Mouse (Mus musculus): ENCODE data around the gene Cdc25a. TPM values are rescaled to one million over a fixed set of nuclear protein-coding genes. Genes with fewer than 3 reads are reported as not detected.

Gene Cdc25a
- polyA plus RNA-seq, 1 experiment from 2014 or later, result 25.0 TPM

DNA sequence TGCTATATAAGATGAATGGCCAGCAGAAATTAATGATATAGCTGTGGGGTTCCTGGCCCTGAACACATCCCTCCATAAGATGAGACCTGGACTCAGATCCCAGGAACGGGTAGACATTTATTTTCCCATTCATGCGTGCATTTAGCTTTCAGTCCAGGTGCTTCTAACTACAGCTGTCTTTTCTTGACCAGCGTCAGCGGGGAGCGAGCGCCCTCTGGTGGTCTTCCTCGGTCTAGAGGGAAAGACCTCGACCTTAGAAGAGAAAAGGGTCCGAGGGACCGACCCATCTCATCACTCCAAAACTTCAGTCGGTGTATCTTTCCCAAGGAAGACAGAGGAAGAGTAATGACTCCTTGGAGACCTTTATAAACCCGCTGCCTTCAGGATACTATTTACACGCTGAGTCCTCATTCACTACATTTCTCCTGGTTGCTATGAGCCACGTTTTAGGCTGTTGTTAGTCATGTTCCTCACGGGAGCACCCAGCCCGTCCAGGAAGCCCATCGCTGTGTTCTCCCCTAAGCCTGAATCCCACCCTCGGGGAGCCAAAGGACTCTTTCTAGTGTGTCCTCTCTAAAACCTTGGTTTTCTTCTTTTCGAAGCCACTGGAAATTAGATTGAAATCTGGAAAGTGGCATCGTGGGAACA, 12.9 kb upstream of the Cdc25a start:
- ATAC-seq (ENCODE audit: low read depth), result peak; percentile 41; the same call in 1 of the 2 replicates

DNA sequence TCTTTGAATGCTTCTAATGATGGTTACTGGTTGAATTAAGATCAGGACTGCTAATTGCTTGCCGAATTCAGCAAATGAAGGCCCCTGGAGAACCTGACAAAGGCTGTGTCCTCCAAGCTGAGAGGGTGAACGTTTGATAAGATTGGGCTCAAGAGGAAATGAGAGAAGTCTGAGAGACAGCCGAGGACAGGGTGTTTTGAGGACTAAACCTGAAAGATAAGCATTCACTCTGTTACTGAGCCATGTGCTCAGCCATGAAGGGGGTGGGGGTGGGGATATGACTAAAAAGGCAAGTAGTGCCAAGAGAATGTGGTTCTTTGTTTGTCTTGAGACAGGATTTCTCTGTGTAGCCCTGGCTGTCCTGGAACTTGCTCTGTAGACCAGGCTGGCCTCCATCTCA, 12.3 kb upstream of the Cdc25a start:
- Histone ChIP-seq H3K4me3 (ENCODE audit: low read length) (no peak overlapping the region), H3K4me2 (ENCODE audit: low read depth, low read length) (no peak overlapping the region), H3K9ac (ENCODE audit: low read length) (no peak overlapping the region), H3K4me1 (replicated peaks; ENCODE audit: control insufficient read depth, insufficient read depth, low read length) (peaks cover 3% of the 10 kb centered on the region; the same call in 1 of the 2 replicates), H3K9me3 (ENCODE audit: control insufficient read depth, low read length) (no peaks in the 10 kb centered on the region), H3K27me3 (ENCODE audit: control insufficient read depth, insufficient read depth, low read depth, low read length) (no peaks in the 10 kb centered on the region), H3K27ac (ENCODE audit: low read length) (no peak overlapping the region), H3K36me3 (ENCODE audit: control insufficient read depth, insufficient read depth, low read length) (no peaks in the 10 kb centered on the region)
- WGBS, result 23% methylated on average over 3 of the region's 3 CpGs
- ATAC-seq (ENCODE audit: low read depth), result no peak

More for the DNA sequence above, 12.9 kb upstream of the Cdc25a start:
- H3K9me3 ChIP-seq (ENCODE audit: control insufficient read depth, low read length), result no peaks in the 10 kb centered on the region
- 13% methylated on average over 20 of the region's 20 CpGs for WGBS
- no peaks in the 10 kb centered on the region for H3K36me3 ChIP-seq (ENCODE audit: control insufficient read depth, insufficient read depth, low read length)
- H3K4me3 ChIP-seq (ENCODE audit: low read length), result no peak overlapping the region; the same call in 1 of the 2 replicates
- 0 out of 2 replicates have a peak overlapping the region, but pooled peaks have one; percentile 48 for H3K9ac ChIP-seq (ENCODE audit: low read length)
- peaks cover 3% of the 10 kb centered on the region; the same call in 1 of the 2 replicates for H3K4me1 ChIP-seq (replicated peaks; ENCODE audit: control insufficient read depth, insufficient read depth, low read length)
- H3K27me3 ChIP-seq (ENCODE audit: control insufficient read depth, insufficient read depth, low read depth, low read length), result no peaks in the 10 kb centered on the region
- peak overlapping the region; percentile 49 for H3K4me2 ChIP-seq (ENCODE audit: low read depth, low read length)
- no peak overlapping the region for H3K27ac ChIP-seq (ENCODE audit: low read length)

DNA sequence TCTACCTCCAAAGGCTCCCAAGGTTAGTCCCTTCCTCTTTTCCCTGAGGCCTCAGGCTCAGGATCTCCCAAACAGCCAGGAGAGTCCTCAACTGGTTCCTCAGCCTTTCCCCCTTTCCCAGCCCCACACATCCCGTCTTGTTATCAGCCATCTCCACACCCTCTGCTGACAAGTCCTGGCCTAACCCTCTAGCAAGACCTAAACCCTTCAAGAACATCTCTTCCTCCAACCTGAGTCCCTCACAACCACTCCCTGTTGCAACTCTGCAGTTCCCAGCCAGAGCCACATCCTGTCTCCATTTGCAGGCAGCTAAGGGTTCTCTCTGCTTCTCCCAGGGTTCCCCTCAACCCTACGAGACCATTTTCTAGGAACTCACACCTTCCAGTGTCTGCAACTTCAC, 9.2 kb upstream of the Cdc25a start:
- H3K27ac ChIP-seq (ENCODE audit: low read length), result no peak overlapping the region
- ATAC-seq (ENCODE audit: low read depth), result no peak
- H3K9ac ChIP-seq (ENCODE audit: low read length), result no peak overlapping the region
- 42% methylated on average over 2 of the region's 2 CpGs for WGBS
- H3K4me2 ChIP-seq (ENCODE audit: low read depth, low read length), result no peak overlapping the region
- peaks cover 3% of the 10 kb centered on the region; the same call in 1 of the 2 replicates for H3K4me1 ChIP-seq (replicated peaks; ENCODE audit: control insufficient read depth, insufficient read depth, low read length)
- H3K36me3 ChIP-seq (ENCODE audit: control insufficient read depth, insufficient read depth, low read length), result no peaks in the 10 kb centered on the region
- no peaks in the 10 kb centered on the region for H3K27me3 ChIP-seq (ENCODE audit: control insufficient read depth, insufficient read depth, low read depth, low read length)
- H3K9me3 ChIP-seq (ENCODE audit: control insufficient read depth, low read length), result no peaks in the 10 kb centered on the region
- no peak overlapping the region for H3K4me3 ChIP-seq (ENCODE audit: low read length)

GRCm38 (mm10) chr9:109870983-109871572, 4.3 kb upstream of the Cdc25a start:
- H3K4me3 ChIP-seq (ENCODE audit: low read length), result no peak overlapping the region
- ATAC-seq (ENCODE audit: low read depth), result no peak
- H3K4me2 ChIP-seq (ENCODE audit: low read depth, low read length), result no peak overlapping the region
- no peaks in the 10 kb centered on the region for H3K27me3 ChIP-seq (ENCODE audit: control insufficient read depth, insufficient read depth, low read depth, low read length)
- H3K4me1 ChIP-seq (replicated peaks; ENCODE audit: control insufficient read depth, insufficient read depth, low read length), result peaks cover 3% of the 10 kb centered on the region; the same call in 1 of the 2 replicates
- no peaks in the 10 kb centered on the region for H3K36me3 ChIP-seq (ENCODE audit: control insufficient read depth, insufficient read depth, low read length)
- H3K9me3 ChIP-seq (ENCODE audit: control insufficient read depth, low read length), result no peaks in the 10 kb centered on the region
- 31% methylated on average over 6 of the region's 6 CpGs for WGBS
- no peak overlapping the region for H3K9ac ChIP-seq (ENCODE audit: low read length)
- H3K27ac ChIP-seq (ENCODE audit: low read length), result no peak overlapping the region

GRCm38 (mm10) chr9:109875695-109876601, 569 bp downstream of the Cdc25a start:
- no peaks in the 10 kb centered on the region for H3K27me3 ChIP-seq (ENCODE audit: control insufficient read depth, insufficient read depth, low read depth, low read length)
- peak; percentile 83 for ATAC-seq (ENCODE audit: low read depth)
- peak overlapping the region; percentile 98 for H3K9ac ChIP-seq (ENCODE audit: low read length)
- H3K4me1 ChIP-seq (replicated peaks; ENCODE audit: control insufficient read depth, insufficient read depth, low read length), result peaks cover 14% of the 10 kb centered on the region
- H3K4me2 ChIP-seq (ENCODE audit: low read depth, low read length), result peak overlapping the region; percentile 82
- peak overlapping the region; percentile 99 for H3K4me3 ChIP-seq (ENCODE audit: low read length)
- H3K36me3 ChIP-seq (ENCODE audit: control insufficient read depth, insufficient read depth, low read length), result peaks cover 28% of the 10 kb centered on the region
- H3K27ac ChIP-seq (ENCODE audit: low read length), result peak overlapping the region; percentile 95
- whole genome bisulfite sequencing, result under 1% methylated on average over 67 of the region's 76 CpGs
- H3K9me3 ChIP-seq (ENCODE audit: control insufficient read depth, low read length), result no peaks in the 10 kb centered on the region

DNA sequence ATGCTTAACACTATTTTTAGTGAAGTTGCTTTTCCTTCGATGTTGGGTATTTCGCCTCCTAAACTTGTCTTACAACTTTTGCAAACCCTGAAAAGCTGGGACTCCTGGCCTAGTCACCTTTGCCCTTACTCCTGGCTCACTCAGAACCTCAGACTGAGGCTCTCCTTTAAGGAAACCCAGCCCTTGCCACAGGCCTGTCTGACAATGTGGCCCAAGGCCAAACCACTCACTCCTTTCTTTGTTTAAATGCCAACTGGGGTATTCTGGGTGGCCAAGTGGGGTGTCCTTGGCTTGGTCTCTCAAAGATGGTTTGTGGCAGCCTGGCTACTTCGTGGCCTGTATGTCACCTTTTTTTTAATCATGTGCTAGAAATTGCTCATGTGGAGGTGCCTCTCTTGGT, 1.4 kb downstream of the Cdc25a start:
- Histone ChIP-seq H3K4me3 (ENCODE audit: low read length) (peak overlapping the region; percentile 99), H3K9ac (ENCODE audit: low read length) (peak overlapping the region; percentile 98), H3K27ac (ENCODE audit: low read length) (peak overlapping the region; percentile 95), H3K36me3 (ENCODE audit: control insufficient read depth, insufficient read depth, low read length) (peaks cover 32% of the 10 kb centered on the region), H3K9me3 (ENCODE audit: control insufficient read depth, low read length) (no peaks in the 10 kb centered on the region), H3K27me3 (ENCODE audit: control insufficient read depth, insufficient read depth, low read depth, low read length) (no peaks in the 10 kb centered on the region), H3K4me1 (replicated peaks; ENCODE audit: control insufficient read depth, insufficient read depth, low read length) (peaks cover 14% of the 10 kb centered on the region), H3K4me2 (ENCODE audit: low read depth, low read length) (peak overlapping the region; percentile 82)
- WGBS, result 0% methylated on average over 3 of the region's 3 CpGs
- no peak for ATAC-seq (ENCODE audit: low read depth)

DNA sequence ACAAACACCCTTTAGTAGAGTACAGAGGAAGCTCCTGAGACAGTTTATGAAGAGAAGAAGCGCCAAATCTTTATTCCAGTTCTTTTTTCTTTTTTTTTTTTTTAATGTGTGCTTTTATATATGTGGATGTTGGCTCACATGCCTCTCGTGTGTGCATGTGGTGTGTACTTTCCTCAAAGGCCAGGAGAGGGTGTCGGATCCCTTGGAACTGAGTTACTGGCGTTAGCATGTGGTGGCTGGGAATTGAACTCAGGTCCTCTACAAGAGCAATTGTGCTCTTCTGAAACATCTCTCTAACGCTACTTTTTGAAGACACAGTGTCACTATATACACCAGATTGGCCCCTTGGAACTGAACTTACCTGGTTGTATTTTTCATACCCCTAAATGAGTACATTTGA, 2.3 kb downstream of the Cdc25a start:
- H3K4me2 ChIP-seq (ENCODE audit: low read depth, low read length), result peak overlapping the region; percentile 82
- peak overlapping the region; percentile 99 for H3K4me3 ChIP-seq (ENCODE audit: low read length)
- H3K27me3 ChIP-seq (ENCODE audit: control insufficient read depth, insufficient read depth, low read depth, low read length), result no peaks in the 10 kb centered on the region
- WGBS, result 61% methylated on average over 5 of the region's 5 CpGs
- peaks cover 40% of the 10 kb centered on the region for H3K36me3 ChIP-seq (ENCODE audit: control insufficient read depth, insufficient read depth, low read length)
- H3K27ac ChIP-seq (ENCODE audit: low read length), result no peak overlapping the region
- H3K4me1 ChIP-seq (replicated peaks; ENCODE audit: control insufficient read depth, insufficient read depth, low read length), result peaks cover 14% of the 10 kb centered on the region
- H3K9me3 ChIP-seq (ENCODE audit: control insufficient read depth, low read length), result no peaks in the 10 kb centered on the region
- no peak for ATAC-seq (ENCODE audit: low read depth)
- peak overlapping the region; percentile 98; the same call in 1 of the 2 replicates for H3K9ac ChIP-seq (ENCODE audit: low read length)

DNA sequence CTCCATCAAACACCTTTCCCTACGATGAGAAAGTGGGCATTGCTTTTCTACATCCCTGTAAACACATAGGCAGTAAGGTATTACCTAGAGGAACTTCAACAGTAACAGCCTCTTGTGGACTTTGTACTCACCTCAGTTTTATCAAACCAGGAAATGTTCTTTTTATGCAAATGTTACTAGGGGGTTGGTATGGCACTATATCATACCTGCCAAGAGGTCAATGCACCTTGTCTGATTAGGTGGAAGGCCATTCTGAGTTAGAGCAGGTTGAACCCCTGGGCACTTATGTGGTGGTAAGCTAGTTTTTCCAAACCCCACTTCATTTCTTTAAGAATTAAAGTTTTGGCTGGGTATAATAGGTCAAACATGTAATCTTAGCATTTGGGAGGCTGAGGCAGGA, 3.9 kb downstream of the Cdc25a start:
- ATAC-seq (ENCODE audit: low read depth), result no peak
- H3K27ac ChIP-seq (ENCODE audit: low read length), result no peak overlapping the region
- no peak overlapping the region for H3K9ac ChIP-seq (ENCODE audit: low read length)
- H3K27me3 ChIP-seq (ENCODE audit: control insufficient read depth, insufficient read depth, low read depth, low read length), result no peaks in the 10 kb centered on the region
- no peak overlapping the region for H3K4me2 ChIP-seq (ENCODE audit: low read depth, low read length)
- H3K9me3 ChIP-seq (ENCODE audit: control insufficient read depth, low read length), result no peaks in the 10 kb centered on the region
- H3K4me3 ChIP-seq (ENCODE audit: low read length), result no peak overlapping the region
- WGBS, result 89% methylated on average over 1 of the region's 1 CpGs
- H3K36me3 ChIP-seq (ENCODE audit: control insufficient read depth, insufficient read depth, low read length), result peaks cover 49% of the 10 kb centered on the region
- H3K4me1 ChIP-seq (replicated peaks; ENCODE audit: control insufficient read depth, insufficient read depth, low read length), result peaks cover 14% of the 10 kb centered on the region

GRCm38 (mm10) chr9:109886259-109886658, 10.9 kb downstream of the Cdc25a start:
- no peaks in the 10 kb centered on the region for H3K4me1 ChIP-seq (replicated peaks; ENCODE audit: control insufficient read depth, insufficient read depth, low read length)
- H3K4me3 ChIP-seq (ENCODE audit: low read length), result no peak overlapping the region
- no peak for ATAC-seq (ENCODE audit: low read depth)
- H3K27me3 ChIP-seq (ENCODE audit: control insufficient read depth, insufficient read depth, low read depth, low read length), result no peaks in the 10 kb centered on the region
- no peak overlapping the region for H3K9ac ChIP-seq (ENCODE audit: low read length)
- H3K36me3 ChIP-seq (ENCODE audit: control insufficient read depth, insufficient read depth, low read length), result peaks cover 65% of the 10 kb centered on the region
- no peak overlapping the region for H3K4me2 ChIP-seq (ENCODE audit: low read depth, low read length)
- WGBS, result 61% methylated on average over 4 of the region's 4 CpGs
- no peaks in the 10 kb centered on the region for H3K9me3 ChIP-seq (ENCODE audit: control insufficient read depth, low read length)
- H3K27ac ChIP-seq (ENCODE audit: low read length), result no peak overlapping the region
